Mouse (Mus musculus) liver, adult 2 months (tissue): ENCODE measurements at regions not wholly inside any gene's neighbourhood (a gene's known extent, or its start where the extent isn't known, plus 50 kb on each side); places are given as distances from the start of the nearest gene placed in this dataset.

Source experiments
- CTCF ChIP-seq: fragments of 200-500 bp; IDR thresholded peaks from 2 replicates; pipeline ENCODE4 v1.5.1; 2011; ENCODE audit warnings: low read depth, low read length, control low read depth
- POLR2A ChIP-seq: fragments of 200-500 bp; IDR thresholded peaks from 2 replicates; pipeline ENCODE4 v1.6.1; 2011; ENCODE audit warnings: low read length, control low read depth; ENCODE audit not compliant: insufficient read depth; ENCODE audit errors: extremely low read depth

DNA sequence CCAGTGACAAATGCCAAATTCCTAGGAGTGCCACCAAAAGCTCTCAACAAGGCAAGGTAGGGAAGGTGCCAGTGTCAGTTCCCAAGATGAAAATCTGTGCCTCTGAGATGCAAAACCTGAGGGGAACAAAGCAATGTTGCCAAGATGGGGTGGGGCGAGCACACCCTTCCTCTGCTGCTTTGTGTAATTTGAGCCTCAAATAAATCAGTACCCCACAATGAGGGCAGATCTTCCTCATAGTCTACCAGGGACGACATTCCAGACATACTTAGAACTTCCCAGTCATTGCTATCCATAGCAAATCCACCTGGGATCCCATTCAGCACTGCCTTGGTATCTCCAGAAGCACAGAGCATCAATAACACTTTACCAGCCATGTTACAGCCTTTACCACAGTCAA lies 129.9 kb upstream of the Tac1 start:
- TF ChIP-seq POLR2A (no peak), CTCF (no peak)
